Mouse (Mus musculus): ENCODE measurements at regions not wholly inside any gene's neighbourhood (a gene's known extent, or its start where the extent isn't known, plus 50 kb on each side); places are given as distances from the start of the nearest gene placed in this dataset.

DNA sequence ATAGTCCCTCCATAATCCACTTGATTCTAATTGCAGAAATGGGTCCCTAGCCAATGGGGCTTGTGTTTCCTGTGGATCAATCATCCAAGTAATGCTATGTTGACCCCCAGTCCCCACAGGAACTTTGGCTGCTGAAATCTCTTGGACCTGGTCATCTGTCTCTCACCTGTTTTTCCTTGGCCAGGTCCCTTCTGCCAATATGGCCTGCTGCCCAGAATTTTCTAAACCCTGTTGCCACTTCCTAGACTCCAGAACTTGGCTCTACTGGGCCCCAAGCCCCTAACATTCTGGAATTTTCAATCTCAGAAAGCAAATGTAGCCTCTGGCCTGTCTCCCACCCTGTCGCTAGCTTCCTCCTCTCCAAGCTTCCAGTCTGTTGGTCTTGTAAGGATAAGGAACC lies 139.6 kb downstream of the Inhbb start:
- TF ChIP-seq CTCF (IDR thresholded peaks at IDR 0.05; ENCODE audit: insufficient read depth, low read depth, low read length) (no peak), POLR2A (IDR thresholded peaks at IDR 0.05; ENCODE audit: insufficient read depth, low read depth, low read length) (no peak)

All from olfactory bulb, adult 2 months (tissue).